Mouse (Mus musculus) forebrain, postnatal 0 days (tissue): ENCODE measurements at regions not wholly inside any gene's neighbourhood (a gene's known extent, or its start where the extent isn't known, plus 50 kb on each side); places are given as distances from the start of the nearest gene placed in this dataset.

Experiments used
- ATAC-seq: fragments of 200-750 bp; cut with Nextera tagmentation; 2 replicates; pipeline ENCODE4 v1.8.0; 2017; ENCODE audit warnings: mild to moderate bottlenecking, moderate library complexity
- DNase-seq: peaks from one replicate; pipeline ENCODE4 v3.0.0-alpha.2; 2015
- H3K27ac ChIP-seq: fragments of 300-500 bp; sonication (generic); 2 replicates; pipeline ENCODE4 v1.5.1; 2014; ENCODE audit warnings: low read depth, mild to moderate bottlenecking, antibody characterized with exemption, low read length, moderate library complexity, mixed read lengths
- H3K27me3 ChIP-seq: fragments of 300-500 bp; sonication (generic); 2 replicates; pipeline ENCODE4 v1.6.1; 2014; ENCODE audit warnings: mild to moderate bottlenecking, low read length, mixed read lengths; ENCODE audit not compliant: insufficient read depth
- H3K36me3 ChIP-seq: fragments of 300-500 bp; sonication (generic); 2 replicates; pipeline ENCODE4 v1.6.1; 2014; ENCODE audit warnings: mild to moderate bottlenecking, moderate library complexity; ENCODE audit not compliant: insufficient read depth
- H3K4me1 ChIP-seq: fragments of 300-500 bp; sonication (generic); 2 replicates; pipeline ENCODE4 v1.6.1; 2014; ENCODE audit warnings: antibody characterized with exemption; ENCODE audit not compliant: insufficient read depth
- H3K4me2 ChIP-seq: fragments of 300-500 bp; sonication (generic); 2 replicates; pipeline ENCODE4 v1.6.1; 2014; ENCODE audit warnings: low read depth, mild to moderate bottlenecking, moderate library complexity
- H3K4me3 ChIP-seq: fragments of 300-500 bp; sonication (generic); 2 replicates; pipeline ENCODE4 v1.5.1; 2014; ENCODE audit warnings: low read depth, low read length, mixed read lengths
- H3K9ac ChIP-seq: fragments of 300-500 bp; sonication (generic); 2 replicates; pipeline ENCODE4 v1.6.1; 2014; ENCODE audit warnings: mild to moderate bottlenecking
- H3K9me3 ChIP-seq: fragments of 300-500 bp; sonication (generic); 2 replicates; pipeline ENCODE4 v1.6.1; 2016; ENCODE audit warnings: low read length
- CTCF ChIP-seq: sonication (generic); IDR thresholded peaks from 2 replicates; pipeline ENCODE4 v1.5.1; 2016; ENCODE audit warnings: antibody characterized with exemption, control low read depth, low read depth
- WGBS: fragments of 180-500 bp; shearing (Covaris S2); extraction: QIAGEN DNeasy Blood & Tissue Kit; methylation state at CpG from one replicate; pipeline ENCODE4 v1.1.7; 2014; 5-methylcytosine and 5-hydroxymethylcytosine counted together

- Histone ChIP-seq H3K4me2 (no peak overlapping the region), H3K27ac (no peak overlapping the region), H3K4me3 (no peak overlapping the region), H3K27me3 (peaks cover 1% of the 10 kb centered on the region; the same call in 1 of the 2 replicates), H3K9me3 (peaks cover 16% of the 10 kb centered on the region; the same call in 1 of the 2 replicates), H3K9ac (no peak overlapping the region), H3K36me3 (no peaks in the 10 kb centered on the region), H3K4me1 (no peaks in the 10 kb centered on the region)
- ATAC-seq (no peak), DNase-seq (no peak)
- 81% methylated on average over 2 of the region's 2 CpGs for WGBS
- no peak for TF ChIP-seq CTCF
Observed at GRCm38 (mm10) chr19:56140540-56140939, 146.4 kb upstream of the Habp2 start.

- H3K9ac ChIP-seq = no peak overlapping the region
- ATAC-seq = no peak
- TF ChIP-seq CTCF = no peak
- H3K4me2 ChIP-seq = no peak overlapping the region
- no peaks in the 10 kb centered on the region for H3K36me3 ChIP-seq
- DNase-seq = no peak
- H3K4me3 ChIP-seq = no peak overlapping the region
- H3K27ac ChIP-seq = no peak overlapping the region
- H3K9me3 ChIP-seq = peaks cover 16% of the 10 kb centered on the region; the same call in 1 of the 2 replicates
- no peaks in the 10 kb centered on the region for H3K27me3 ChIP-seq
- no peaks in the 10 kb centered on the region for H3K4me1 ChIP-seq
- WGBS = 90% methylated on average over 5 of the region's 5 CpGs
Observed at GRCm38 (mm10) chr19:56144221-56144620, 142.7 kb upstream of the Habp2 start.

- H3K4me2 ChIP-seq = no peak overlapping the region
- no peak for DNase-seq
- no peaks in the 10 kb centered on the region for H3K9me3 ChIP-seq
- WGBS = 82% methylated on average over 6 of the region's 6 CpGs
- no peaks in the 10 kb centered on the region for H3K36me3 ChIP-seq
- H3K4me1 ChIP-seq = no peaks in the 10 kb centered on the region
- no peaks in the 10 kb centered on the region for H3K27me3 ChIP-seq
- no peak overlapping the region for H3K27ac ChIP-seq
- H3K4me3 ChIP-seq = no peak overlapping the region
- no peak for ATAC-seq
- no peak for TF ChIP-seq CTCF
- H3K9ac ChIP-seq = no peak overlapping the region
Observed at GRCm38 (mm10) chr19:56157120-56157519, 129.8 kb upstream of the Habp2 start.

GRCm38 (mm10) chr19:56162156-56162555 is 124.8 kb upstream of the Habp2 start:
- no peak overlapping the region for H3K9ac ChIP-seq
- 88% methylated on average over 3 of the region's 3 CpGs for WGBS
- no peak for ATAC-seq

GRCm38 (mm10) chr19:56169133-56169997 is 117.6 kb upstream of the Habp2 start:
- no peak overlapping the region for H3K27ac ChIP-seq
- H3K4me2 ChIP-seq = no peak overlapping the region
- H3K36me3 ChIP-seq = no peaks in the 10 kb centered on the region
- H3K4me1 ChIP-seq = no peaks in the 10 kb centered on the region
- no peak for TF ChIP-seq CTCF
- H3K27me3 ChIP-seq = no peaks in the 10 kb centered on the region
- WGBS = 76% methylated on average over 5 of the region's 5 CpGs
- no peak overlapping the region for H3K4me3 ChIP-seq
- no peak for ATAC-seq
- no peaks in the 10 kb centered on the region for H3K9me3 ChIP-seq
- no peak for DNase-seq
- H3K9ac ChIP-seq = no peak overlapping the region

More at GRCm38 (mm10) chr19:56162156-56162555, 124.8 kb upstream of the Habp2 start:
- TF ChIP-seq CTCF = no peak
- Histone ChIP-seq H3K4me3 (no peak overlapping the region), H3K27me3 (no peaks in the 10 kb centered on the region), H3K27ac (no peak overlapping the region), H3K4me2 (no peak overlapping the region), H3K36me3 (no peaks in the 10 kb centered on the region), H3K4me1 (no peaks in the 10 kb centered on the region), H3K9me3 (no peaks in the 10 kb centered on the region)
- no peak for DNase-seq

GRCm38 (mm10) chr19:56169998-56170274 is 117.0 kb upstream of the Habp2 start:
- no peak overlapping the region for H3K27ac ChIP-seq
- ATAC-seq (no peak), DNase-seq (no peak)
- no peaks in the 10 kb centered on the region for H3K36me3 ChIP-seq
- no peak for TF ChIP-seq CTCF
- no peaks in the 10 kb centered on the region for H3K9me3 ChIP-seq
- WGBS = 83% methylated on average over 4 of the region's 4 CpGs
- H3K4me2 ChIP-seq = no peak overlapping the region
- H3K9ac ChIP-seq = no peak overlapping the region
- H3K4me3 ChIP-seq = no peak overlapping the region
- no peaks in the 10 kb centered on the region for H3K4me1 ChIP-seq
- no peaks in the 10 kb centered on the region for H3K27me3 ChIP-seq

- no peak overlapping the region for H3K4me2 ChIP-seq
- H3K4me3 ChIP-seq = no peak overlapping the region
- DNase-seq = no peak
- no peak overlapping the region for H3K9ac ChIP-seq
- H3K36me3 ChIP-seq = no peaks in the 10 kb centered on the region
- TF ChIP-seq CTCF = no peak
- no peaks in the 10 kb centered on the region for H3K4me1 ChIP-seq
- 58% methylated on average over 5 of the region's 5 CpGs for WGBS
- H3K27ac ChIP-seq = no peak overlapping the region
- no peaks in the 10 kb centered on the region for H3K27me3 ChIP-seq
- no peaks in the 10 kb centered on the region for H3K9me3 ChIP-seq
- no peak for ATAC-seq
Observed at GRCm38 (mm10) chr19:56172454-56172853, 114.5 kb upstream of the Habp2 start.
